Mouse (Mus musculus): ENCODE data around the gene Drosha. TPM values are rescaled to one million over a fixed set of nuclear protein-coding genes. Genes with fewer than 3 reads are reported as not detected.
A peak's percentile ranks its signal among the peaks of the same experiment; 100 is the strongest.
"Not testable (repeated sequence)": the region's sequence is repeated elsewhere in the genome, so short reads cannot be mapped to it uniquely, and the experiment has no call there.

Drosha gene
- 71.3 and 73.2 TPM in 2 replicates for polyA plus RNA-seq (2016; fragmentation: Nextera tagmentation; extraction: Ambion mirVana)

- Histone ChIP-seq H3K36me3 (peaks cover 49% of the 10 kb centered on the region), H3K9ac (replicated peaks) (peak within 1 kb of the TSS; percentile 88), H3K4me2 (replicated peaks) (peak within 1 kb of the TSS; percentile 77), H3K27ac (replicated peaks) (peak within 1 kb of the TSS; percentile 78), H3K4me3 (peak within 1 kb of the TSS; percentile 92), H3K4me1 (peaks cover 22% of the 10 kb centered on the region), H3K9me3 (no peaks in the 10 kb centered on the region), H3K27me3 (no peaks in the 10 kb centered on the region)
- WGBS, result under 1% methylated on average over 67 of the region's 67 CpGs
- ATAC-seq (ENCODE audit: low FRiP score, low read depth), result peak; percentile 100
Observed at GRCm38 (mm10) chr15:12824197-12824952, at the start of gene Drosha, which contains the start of gene 6030458C11Rik. Drosha (plus strand) TSS chr15:12824815. 6030458C11Rik (minus strand) TSS chr15:12824649.

GRCm38 (mm10) chr15:12781296-12781695 lies 43.3 kb upstream of the Drosha start:
- ATAC-seq (ENCODE audit: low FRiP score, low read depth), result no peak
- no peaks in the 10 kb centered on the region for H3K36me3 ChIP-seq
- no peaks in the 10 kb centered on the region for H3K9me3 ChIP-seq
- 91% methylated on average over 6 of the region's 6 CpGs for WGBS
- no peak overlapping the region for H3K27ac ChIP-seq (replicated peaks)
- no peaks in the 10 kb centered on the region for H3K27me3 ChIP-seq
- H3K9ac ChIP-seq (replicated peaks), result no peak overlapping the region
- no peaks in the 10 kb centered on the region for H3K4me1 ChIP-seq
- H3K4me2 ChIP-seq (replicated peaks), result no peak overlapping the region
- H3K4me3 ChIP-seq, result no peak overlapping the region

- Histone ChIP-seq H3K36me3 (no peaks in the 10 kb centered on the region), H3K4me3 (no peak overlapping the region), H3K4me2 (replicated peaks) (no peak overlapping the region), H3K9me3 (no peaks in the 10 kb centered on the region), H3K4me1 (no peaks in the 10 kb centered on the region), H3K27ac (replicated peaks) (no peak overlapping the region), H3K9ac (replicated peaks) (no peak overlapping the region), H3K27me3 (no peaks in the 10 kb centered on the region)
- no peak for ATAC-seq (ENCODE audit: low FRiP score, low read depth)
- WGBS, result 81% methylated on average over 13 of the region's 16 CpGs
Observed at GRCm38 (mm10) chr15:12781729-12782326, 42.8 kb upstream of the Drosha start.

DNA sequence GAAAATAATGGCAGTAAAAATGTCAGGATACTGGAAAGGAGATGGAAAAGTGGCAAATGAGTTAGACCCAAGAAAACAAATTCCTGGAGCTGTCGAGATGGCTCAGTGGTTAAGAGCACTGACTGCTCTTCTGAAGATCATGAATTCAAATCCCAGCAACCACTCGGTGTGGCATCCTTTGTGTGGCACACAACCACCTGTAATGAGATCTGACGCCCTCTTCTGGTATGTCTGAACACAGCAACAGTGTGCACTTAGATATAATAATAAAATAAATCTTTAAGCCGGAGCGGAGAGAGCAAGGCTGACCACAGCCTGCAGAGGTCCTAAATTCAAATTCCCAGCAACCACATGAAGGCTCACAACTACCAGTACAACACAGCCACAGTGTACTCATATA lies 36.1 kb upstream of the Drosha start:
- Histone ChIP-seq H3K4me3 (no peak overlapping the region), H3K36me3 (no peaks in the 10 kb centered on the region), H3K9me3 (no peaks in the 10 kb centered on the region), H3K4me2 (replicated peaks) (no peak overlapping the region), H3K27me3 (no peaks in the 10 kb centered on the region), H3K4me1 (0 out of 2 replicates have a peak, but pooled peaks cover 3% of the 10 kb centered on the region), H3K9ac (replicated peaks) (no peak overlapping the region), H3K27ac (replicated peaks) (no peak overlapping the region)
- 74% methylated on average over 5 of the region's 5 CpGs for WGBS
- ATAC-seq (ENCODE audit: low FRiP score, low read depth), result no peak

DNA sequence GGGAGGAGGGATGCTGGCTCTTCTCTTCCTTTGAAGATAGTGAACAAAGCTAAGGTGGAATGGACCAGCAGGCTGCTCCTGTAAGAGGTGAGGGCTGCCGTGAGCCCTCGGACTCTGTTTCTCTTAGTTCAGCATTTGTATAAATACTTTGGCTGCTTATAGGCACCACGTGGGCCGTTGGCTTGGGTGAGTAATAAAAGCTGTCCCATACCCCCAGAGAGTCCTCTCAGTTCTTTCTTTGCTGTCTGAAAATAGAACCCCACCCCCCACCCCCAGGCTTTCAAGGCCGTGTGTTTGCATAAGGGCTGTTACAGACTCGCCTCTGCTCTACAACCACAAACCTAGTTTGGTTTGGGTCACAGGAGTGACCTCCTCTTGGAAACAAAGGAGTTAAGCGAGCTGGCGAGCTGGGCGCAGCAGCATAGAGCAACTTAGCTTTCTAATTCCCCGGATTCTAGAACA lies 35.2 kb upstream of the Drosha start:
- ATAC-seq (ENCODE audit: low FRiP score, low read depth), result peak; percentile 62
- Histone ChIP-seq H3K4me2 (replicated peaks) (no peak overlapping the region), H3K27me3 (no peaks in the 10 kb centered on the region), H3K36me3 (no peaks in the 10 kb centered on the region), H3K9ac (replicated peaks) (no peak overlapping the region), H3K4me1 (0 out of 2 replicates have a peak, but pooled peaks cover 3% of the 10 kb centered on the region), H3K4me3 (no peak overlapping the region), H3K27ac (replicated peaks) (0 out of 2 replicates have a peak overlapping the region, but pooled peaks have one; percentile 15), H3K9me3 (no peaks in the 10 kb centered on the region)
- 21% methylated on average over 10 of the region's 10 CpGs for WGBS

- 46% methylated on average over 6 of the region's 6 CpGs for whole genome bisulfite sequencing
- H3K27me3 ChIP-seq, result no peaks in the 10 kb centered on the region
- no peak overlapping the region for H3K4me3 ChIP-seq
- H3K36me3 ChIP-seq, result no peaks in the 10 kb centered on the region
- H3K9ac ChIP-seq (replicated peaks), result no peak overlapping the region
- H3K4me1 ChIP-seq, result 0 out of 2 replicates have a peak, but pooled peaks cover 2% of the 10 kb centered on the region
- no peaks in the 10 kb centered on the region for H3K9me3 ChIP-seq
- no peak overlapping the region for H3K4me2 ChIP-seq (replicated peaks)
- ATAC-seq (ENCODE audit: low FRiP score, low read depth), result no peak
- no peak overlapping the region for H3K27ac ChIP-seq (replicated peaks)
Observed at GRCm38 (mm10) chr15:12794311-12794710, 30.3 kb upstream of the Drosha start.

- Histone ChIP-seq H3K4me2 (replicated peaks) (no peak overlapping the region), H3K9ac (replicated peaks) (no peak overlapping the region)
- WGBS, result 0% methylated on average over 2 of the region's 2 CpGs
Observed at GRCm38 (mm10) chr15:12795457-12795894, 29.1 kb upstream of the Drosha start.

DNA sequence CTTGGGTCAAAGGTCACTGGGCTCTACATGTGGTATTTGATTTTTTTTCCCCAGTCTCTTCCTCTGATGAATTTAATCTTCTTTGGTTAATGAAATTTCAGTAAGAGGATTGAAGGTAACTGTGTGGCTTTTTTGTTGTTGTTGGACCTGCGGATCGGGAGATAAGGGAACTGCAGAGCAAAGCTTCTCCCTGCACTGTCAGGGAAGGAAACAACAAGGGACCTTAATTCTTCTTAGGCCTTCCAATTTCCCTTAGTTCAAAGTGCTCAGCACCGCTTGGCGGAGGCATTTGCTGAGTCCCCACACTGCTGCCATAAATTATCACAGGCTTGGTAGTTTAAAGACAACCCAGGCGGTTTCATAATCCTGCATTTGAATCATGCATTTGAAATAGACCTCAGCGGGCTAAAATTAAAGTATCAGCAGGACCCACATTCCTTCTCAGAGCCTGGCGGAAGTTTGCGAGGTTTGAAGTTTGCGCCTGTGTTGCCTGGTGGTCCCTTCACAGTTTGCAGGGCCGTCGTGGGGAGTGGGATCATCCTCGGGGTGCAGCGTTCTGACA lies 28.6 kb upstream of the Drosha start:
- H3K4me3 ChIP-seq, result no peak overlapping the region
- H3K27me3 ChIP-seq, result no peaks in the 10 kb centered on the region
- no peaks in the 10 kb centered on the region for H3K4me1 ChIP-seq
- H3K9me3 ChIP-seq, result no peaks in the 10 kb centered on the region
- H3K36me3 ChIP-seq, result no peaks in the 10 kb centered on the region
- H3K9ac ChIP-seq (replicated peaks), result no peak overlapping the region
- no peak overlapping the region for H3K27ac ChIP-seq (replicated peaks)
- ATAC-seq (ENCODE audit: low FRiP score, low read depth), result 0 out of 2 replicates have a peak, but pooled peaks have one; percentile 11
- WGBS, result 27% methylated on average over 13 of the region's 13 CpGs
- no peak overlapping the region for H3K4me2 ChIP-seq (replicated peaks)

More at GRCm38 (mm10) chr15:12795457-12795894, 29.1 kb upstream of the Drosha start:
- Histone ChIP-seq H3K27me3 (no peaks in the 10 kb centered on the region), H3K4me1 (no peaks in the 10 kb centered on the region), H3K36me3 (no peaks in the 10 kb centered on the region), H3K27ac (replicated peaks) (no peak overlapping the region), H3K4me3 (no peak overlapping the region), H3K9me3 (no peaks in the 10 kb centered on the region)
- ATAC-seq (ENCODE audit: low FRiP score, low read depth), result peak; percentile 74

GRCm38 (mm10) chr15:12798043-12798442 lies 26.6 kb upstream of the Drosha start:
- Histone ChIP-seq H3K36me3 (no peaks in the 10 kb centered on the region), H3K4me1 (no peaks in the 10 kb centered on the region), H3K4me3 (no peak overlapping the region), H3K27ac (replicated peaks) (no peak overlapping the region), H3K27me3 (no peaks in the 10 kb centered on the region; the same call in 1 of the 2 replicates), H3K9ac (replicated peaks) (no peak overlapping the region), H3K9me3 (no peaks in the 10 kb centered on the region), H3K4me2 (replicated peaks) (no peak overlapping the region)
- 88% methylated on average over 6 of the region's 6 CpGs for WGBS
- ATAC-seq (ENCODE audit: low FRiP score, low read depth), result no peak

DNA sequence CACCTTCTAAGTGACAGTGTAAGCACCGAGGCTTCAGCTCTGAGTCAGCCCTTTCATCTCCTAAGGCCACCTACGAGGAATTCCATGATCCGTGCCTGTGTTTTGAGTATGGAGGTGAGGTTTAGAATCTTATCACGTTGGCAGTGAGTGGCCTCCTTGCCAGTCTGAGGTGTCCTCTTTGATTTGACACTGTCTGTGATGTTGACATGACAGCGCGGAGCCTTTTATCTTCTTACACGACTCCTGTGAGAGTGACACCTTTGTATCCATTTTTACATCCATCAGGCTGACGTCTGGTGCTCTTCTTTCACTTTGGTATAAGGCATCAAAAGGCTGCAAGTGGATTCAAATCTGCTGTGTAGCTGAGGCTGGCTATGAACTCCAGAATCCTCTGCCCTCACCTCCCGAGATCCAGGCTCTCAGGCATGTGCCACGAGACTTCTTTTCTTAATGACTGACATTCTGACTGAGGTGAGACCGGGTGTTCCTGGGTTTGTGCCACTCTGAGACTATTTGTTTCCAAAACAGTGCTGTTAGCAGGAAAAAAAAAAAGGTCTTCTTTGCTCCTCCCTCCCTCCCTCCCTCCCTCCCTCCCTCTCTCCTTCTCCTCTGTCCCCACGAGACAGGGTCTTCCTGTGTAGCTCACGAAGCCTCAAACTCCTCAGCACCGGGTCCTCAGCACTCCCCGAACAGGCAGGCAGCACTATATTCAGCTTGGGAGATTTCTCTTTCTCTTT lies 24.0 kb upstream of the Drosha start:
- ATAC-seq (ENCODE audit: low FRiP score, low read depth), result no peak
- no peaks in the 10 kb centered on the region for H3K36me3 ChIP-seq
- H3K9me3 ChIP-seq, result no peaks in the 10 kb centered on the region
- no peak overlapping the region for H3K27ac ChIP-seq (replicated peaks)
- H3K9ac ChIP-seq (replicated peaks), result no peak overlapping the region
- H3K27me3 ChIP-seq, result no peaks in the 10 kb centered on the region; the same call in 1 of the 2 replicates
- no peak overlapping the region for H3K4me3 ChIP-seq
- WGBS, result 60% methylated on average over 15 of the region's 15 CpGs
- H3K4me1 ChIP-seq, result no peaks in the 10 kb centered on the region
- H3K4me2 ChIP-seq (replicated peaks), result no peak overlapping the region

- H3K4me1 ChIP-seq; ATAC-seq (ENCODE audit: low FRiP score, low read depth); H3K4me3 ChIP-seq; H3K27me3 ChIP-seq; H3K9me3 ChIP-seq; H3K4me2 ChIP-seq (replicated peaks); H3K27ac ChIP-seq (replicated peaks); H3K36me3 ChIP-seq; H3K9ac ChIP-seq (replicated peaks): not testable (repeated sequence)
- 74% methylated on average over 2 of the region's 2 CpGs for WGBS
Observed at GRCm38 (mm10) chr15:12801142-12801506, 23.5 kb upstream of the Drosha start.
